Mouse (Mus musculus) liver, embryonic 14.5 days (tissue): Measurements from ENCODE around the gene Gm28230. TPM values are rescaled to one million over a fixed set of nuclear protein-coding genes. Genes with fewer than 3 reads are reported as not detected.

Experiments used
- ATAC-seq: fragments of 200-750 bp; cut with Nextera tagmentation; 2 replicates; pipeline ENCODE4 v1.8.0; 2017; ENCODE audit warnings: moderate number of reproducible peaks, mild to moderate bottlenecking, moderate library complexity; ENCODE audit not compliant: insufficient read depth
- DNase-seq, 3 experiments: peaks; one replicate each; pipeline ENCODE4 v3.0.0-alpha.2; 2012 to 2013; ENCODE audit warnings: low read depth in 3 of 3, low spot score in 3 of 3
- H3K27ac ChIP-seq: fragments of 300-500 bp; sonication (generic); 2 replicates; pipeline ENCODE4 v1.5.1; 2014; ENCODE audit warnings: moderate library complexity, mild to moderate bottlenecking, control low read depth, inconsistent platforms
- H3K27me3 ChIP-seq: fragments of 300-500 bp; sonication (generic); 2 replicates; pipeline ENCODE4 v1.6.1; 2014; ENCODE audit warnings: mild to moderate bottlenecking, low read length, moderate library complexity; ENCODE audit not compliant: control insufficient read depth, insufficient read depth
- H3K36me3 ChIP-seq: fragments of 300-500 bp; sonication (generic); replicated peaks from 2 replicates; pipeline ENCODE4 v1.6.1; 2014; ENCODE audit warnings: low read depth; ENCODE audit not compliant: control insufficient read depth, insufficient read depth
- H3K4me1 ChIP-seq, 2 experiments: fragments of 200-500 bp in 1 of 2; fragments of 300-500 bp in 1 of 2; sonication (generic) in 1 of 2; replicated peaks; 2 replicates each; pipeline ENCODE4 v1.6.1; 2012 to 2014; ENCODE audit warnings: antibody characterized with exemption in 1 of 2, inconsistent platforms in 1 of 2, low read length in 1 of 2; ENCODE audit not compliant: control insufficient read depth in 2 of 2, insufficient read depth in 2 of 2
- H3K4me2 ChIP-seq: fragments of 300-500 bp; sonication (generic); 2 replicates; pipeline ENCODE4 v1.6.1; 2014; ENCODE audit warnings: low read depth, mild to moderate bottlenecking, control low read depth, moderate library complexity
- H3K4me3 ChIP-seq, 2 experiments: fragments of 200-500 bp in 1 of 2; fragments of 300-500 bp in 1 of 2; sonication (generic) in 1 of 2; 2 replicates each; pipeline ENCODE4 v1.5.1; 2012 to 2014; ENCODE audit warnings: low read depth in 2 of 2, low read length in 2 of 2, mild to moderate bottlenecking in 2 of 2, control low read depth in 1 of 2, inconsistent platforms in 1 of 2, moderate library complexity in 1 of 2; ENCODE audit not compliant: insufficient read depth in 1 of 2
- H3K9ac ChIP-seq: fragments of 300-500 bp; sonication (generic); replicated peaks from 2 replicates; pipeline ENCODE4 v1.6.1; 2014; ENCODE audit warnings: mild to moderate bottlenecking, control low read depth, moderate library complexity
- H3K9me3 ChIP-seq: fragments of 300-500 bp; sonication (generic); 2 replicates; pipeline ENCODE4 v1.6.1; 2016; ENCODE audit warnings: low read length, mixed read lengths; ENCODE audit not compliant: control insufficient read depth
- CTCF ChIP-seq: IDR thresholded peaks from 2 replicates; pipeline ENCODE4 v1.5.1; 2016; ENCODE audit warnings: antibody characterized with exemption, low read depth, control low read depth
- EP300 ChIP-seq: IDR thresholded peaks from 2 replicates; pipeline ENCODE4 v1.6.1; 2016; ENCODE audit warnings: antibody characterized with exemption, low read depth
- WGBS: fragments of 180-500 bp; shearing (Covaris S2); extraction: QIAGEN DNeasy Blood & Tissue Kit; methylation state at CpG from one replicate; pipeline ENCODE4 v1.1.7; 2014; ENCODE audit not compliant: insufficient replicate concordance; 5-methylcytosine and 5-hydroxymethylcytosine counted together
- polyA plus RNA-seq, 2 experiments: library from polyadenylated mRNA; depleted of rRNA in 1 of 2; stranded (reverse) in 1 of 2; unstranded in 1 of 2; fragments of >200 nt; fragmentation: Nextera tagmentation in 1 of 2; extraction: Ambion mirVana in 1 of 2; gene quantifications; 2 replicates each; pipeline versions ENCODE4 v1.2.1 to v1.2.3; 2012 to 2014

Gene Gm28230
- polyA plus RNA-seq, 2 experiments: not detected

GRCm38 (mm10) chr2:74760146-74760545 lies 33.6 kb downstream of the Gm28230 start:
- DNase-seq (no peak), ATAC-seq (no peak)
- Histone ChIP-seq H3K4me2 (no peak overlapping the region), H3K9me3 (no peaks in the 10 kb centered on the region), H3K36me3 (no peaks in the 10 kb centered on the region), H3K4me3 (no peak overlapping the region), H3K4me1 (0 out of 4 replicates have a peak, but pooled peaks cover 0 to 1% of the 10 kb centered on the region in 2 experiments), H3K27ac (no peak overlapping the region), H3K9ac (no peak overlapping the region), H3K27me3 (peaks cover 60% of the 10 kb centered on the region)
- TF ChIP-seq CTCF (no peak), EP300 (no peak)
- WGBS: 4% methylated on average over 1 of the region's 1 CpGs

DNA sequence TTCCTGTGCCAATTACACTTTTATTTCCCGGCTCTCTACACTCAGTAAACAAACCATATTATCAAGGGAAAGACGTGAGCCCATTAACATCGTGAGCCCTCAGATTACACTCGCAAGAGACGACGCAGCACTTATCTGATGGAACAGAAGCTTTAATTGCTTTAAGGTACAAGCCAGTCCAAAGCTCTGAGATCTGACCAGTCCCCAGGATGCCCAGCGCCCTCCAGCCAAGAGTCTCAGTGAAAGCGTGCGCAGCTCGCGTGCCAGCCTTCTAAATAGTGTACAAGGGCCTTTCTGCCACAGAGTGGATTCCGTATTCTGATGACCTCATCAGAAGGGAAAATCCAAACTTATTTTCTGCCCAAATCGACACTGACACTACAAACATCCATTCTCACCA lies 35.4 kb downstream of the Gm28230 start:
- H3K27me3 ChIP-seq: peaks cover 62% of the 10 kb centered on the region
- no peak overlapping the region for H3K9ac ChIP-seq
- DNase-seq (no peak), ATAC-seq (no peak)
- H3K36me3 ChIP-seq: no peaks in the 10 kb centered on the region
- H3K4me2 ChIP-seq: no peak overlapping the region
- no peak overlapping the region for H3K27ac ChIP-seq
- no peaks in the 10 kb centered on the region for H3K9me3 ChIP-seq
- TF ChIP-seq CTCF: no peak
- TF ChIP-seq EP300: no peak
- H3K4me1 ChIP-seq: 0 out of 4 replicates have a peak, but pooled peaks cover 0 to 1% of the 10 kb centered on the region in 2 experiments
- WGBS: 4% methylated on average over 13 of the region's 13 CpGs
- no peak overlapping the region for H3K4me3 ChIP-seq

DNA sequence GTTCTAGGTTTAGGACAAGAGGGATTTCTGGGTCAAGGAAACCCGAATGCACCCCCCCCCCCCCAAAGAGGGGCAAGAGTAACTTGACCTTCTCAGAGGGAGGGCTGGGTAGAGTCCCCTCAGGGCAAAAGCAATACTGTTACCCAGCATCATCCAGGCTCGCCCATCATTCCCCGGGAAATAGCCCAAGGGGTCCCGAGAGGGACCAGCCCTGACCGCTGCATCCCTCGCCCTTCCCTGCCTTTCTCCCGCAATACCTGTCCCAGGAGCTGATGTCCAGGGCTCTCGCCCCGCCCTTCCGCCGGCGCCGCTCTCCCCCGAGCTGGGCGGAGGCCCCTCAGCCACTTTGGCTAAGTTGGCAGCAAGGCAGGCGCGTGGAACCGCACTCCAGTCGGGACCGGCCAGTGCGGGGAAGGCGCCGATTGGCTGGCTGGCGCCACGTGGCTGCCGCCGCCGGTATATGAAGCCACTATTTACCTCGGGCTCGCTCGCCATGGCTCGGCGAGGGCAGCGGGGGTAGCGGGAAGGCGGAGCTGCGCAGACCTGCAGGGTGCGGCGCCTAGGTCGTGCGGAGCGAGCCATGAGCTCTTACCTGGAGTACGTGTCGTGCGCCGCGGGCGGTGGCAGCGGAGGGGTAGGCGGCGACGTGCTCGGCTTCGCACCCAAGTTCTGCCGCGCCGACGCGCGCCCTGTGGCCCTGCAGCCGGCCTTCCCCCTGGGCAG lies 36.2 kb downstream of the Gm28230 start, which contains the start of gene Hoxd1:
Gene Hoxd1, plus strand, starts transcription at position 459 of the 723 bp plus-strand sequence.
- Histone ChIP-seq H3K9ac (no peak within 1 kb of the TSS), H3K36me3 (no peaks in the 10 kb centered on the region), H3K27me3 (peaks cover 62% of the 10 kb centered on the region), H3K4me1 (0 out of 4 replicates have a peak, but pooled peaks cover 0 to 1% of the 10 kb centered on the region in 2 experiments), H3K9me3 (no peaks in the 10 kb centered on the region), H3K4me3 (peak within 1 kb of the TSS in 1 of 2 experiments; percentile 21; a peak in 1 of 4 replicates), H3K4me2 (peak within 1 kb of the TSS; percentile 34; the same call in 1 of the 2 replicates), H3K27ac (no peak within 1 kb of the TSS)
- TF ChIP-seq EP300: no peak
- TF ChIP-seq CTCF: no peak
- WGBS: 1% methylated on average over 50 of the region's 61 CpGs
- ATAC-seq: no peak
- DNase-seq: no peak

- 2% methylated on average over 51 of the region's 53 CpGs for WGBS
- H3K9ac ChIP-seq: no peak overlapping the region
Measured at GRCm38 (mm10) chr2:74763245-74763735, 36.8 kb downstream of the Gm28230 start.

DNA sequence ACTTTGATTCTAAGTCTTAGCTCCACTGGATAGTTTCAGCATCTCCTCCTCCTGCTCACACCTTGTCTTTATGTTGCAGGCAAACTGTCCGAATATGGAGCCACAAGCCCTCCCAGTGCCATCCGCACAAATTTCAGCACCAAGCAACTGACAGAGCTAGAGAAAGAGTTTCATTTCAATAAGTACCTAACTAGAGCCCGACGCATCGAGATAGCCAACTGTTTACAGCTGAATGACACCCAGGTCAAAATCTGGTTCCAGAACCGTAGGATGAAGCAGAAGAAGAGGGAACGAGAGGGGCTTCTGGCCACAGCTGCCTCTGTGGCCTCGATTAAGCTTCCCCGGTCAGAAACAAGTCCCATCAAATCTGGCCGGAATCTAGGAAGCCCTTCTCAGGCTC lies 37.4 kb downstream of the Gm28230 start:
- TF ChIP-seq EP300: no peak
- no peak for TF ChIP-seq CTCF
- no peak for DNase-seq

More at GRCm38 (mm10) chr2:74763245-74763735, 36.8 kb downstream of the Gm28230 start:
- DNase-seq: no peak
- no peaks in the 10 kb centered on the region for H3K9me3 ChIP-seq
- no peaks in the 10 kb centered on the region for H3K36me3 ChIP-seq
- peak overlapping the region; percentile 34; the same call in 1 of the 2 replicates for H3K4me2 ChIP-seq
- no peak overlapping the region for H3K4me3 ChIP-seq
- H3K4me1 ChIP-seq: 0 out of 4 replicates have a peak, but pooled peaks cover 0 to 1% of the 10 kb centered on the region in 2 experiments
- no peak for TF ChIP-seq EP300
- TF ChIP-seq CTCF: no peak
- no peak overlapping the region for H3K27ac ChIP-seq
- no peak for ATAC-seq
- H3K27me3 ChIP-seq: peaks cover 59% of the 10 kb centered on the region

More for the DNA sequence above, 37.4 kb downstream of the Gm28230 start:
- Histone ChIP-seq H3K4me3 (no peak overlapping the region), H3K9me3 (no peaks in the 10 kb centered on the region), H3K27me3 (peaks cover 57% of the 10 kb centered on the region), H3K4me2 (no peak overlapping the region), H3K27ac (no peak overlapping the region), H3K36me3 (no peaks in the 10 kb centered on the region), H3K9ac (no peak overlapping the region), H3K4me1 (0 out of 4 replicates have a peak, but pooled peaks cover 0 to 1% of the 10 kb centered on the region in 2 experiments)
- ATAC-seq: no peak
- WGBS: 34% methylated on average over 10 of the region's 10 CpGs
